Mouse (Mus musculus): Measurements from ENCODE around the gene Nr1h5. TPM values are rescaled to one million over a fixed set of nuclear protein-coding genes. Genes with fewer than 3 reads are reported as not detected.

Nr1h5 gene
- total RNA-seq, 2 experiments from 2014 or later, result not detected

- intact Hi-C loops (cut with DNase I), result no loop called here
- no peak for DNase-seq (ENCODE audit: low spot score)
Observed at GRCm38 (mm10) chr3:102899136-102899535, 64.8 kb downstream of the Nr1h5 start.

Other genes starting within 250 kb of the Nr1h5 start
- 10 to 100 TPM; 12.7 to 15.0 TPM for gene Tspan2, start 229.6 kb downstream of the Nr1h5 start, total RNA-seq (2021)
- gene Tshb, start 181.4 kb downstream of the Nr1h5 start, total RNA-seq (2021), result not detected
- not detected for gene Sycp1, start 28.0 kb downstream of the Nr1h5 start, total RNA-seq (2021)
- 10 to 100 TPM; 78.0 to 89.5 TPM for gene Sike1, start 31.6 kb upstream of the Nr1h5 start, total RNA-seq (2021)
- gene Csde1, start 56.3 kb upstream of the Nr1h5 start, total RNA-seq (2021), result 100 to 1,000 TPM; 488 to 535 TPM
- gene Nras, start 94.2 kb upstream of the Nr1h5 start, total RNA-seq (2021), result 10 to 100 TPM; 54.0 to 57.1 TPM
- not detected for gene Ampd1, start 109.9 kb upstream of the Nr1h5 start, total RNA-seq (2021)
- gene Dennd2c, start 138.5 kb upstream of the Nr1h5 start, total RNA-seq (2021), result 1 to 10 TPM; 2.0 to 2.5 TPM
- 10 to 100 TPM; 49.4 to 49.6 TPM for gene Bcas2, start 207.5 kb upstream of the Nr1h5 start, total RNA-seq (2021)

Measured in heart, postnatal 25 days (tissue).